Mouse (Mus musculus): Measurements from ENCODE around the gene Pdrg1.

DNA sequence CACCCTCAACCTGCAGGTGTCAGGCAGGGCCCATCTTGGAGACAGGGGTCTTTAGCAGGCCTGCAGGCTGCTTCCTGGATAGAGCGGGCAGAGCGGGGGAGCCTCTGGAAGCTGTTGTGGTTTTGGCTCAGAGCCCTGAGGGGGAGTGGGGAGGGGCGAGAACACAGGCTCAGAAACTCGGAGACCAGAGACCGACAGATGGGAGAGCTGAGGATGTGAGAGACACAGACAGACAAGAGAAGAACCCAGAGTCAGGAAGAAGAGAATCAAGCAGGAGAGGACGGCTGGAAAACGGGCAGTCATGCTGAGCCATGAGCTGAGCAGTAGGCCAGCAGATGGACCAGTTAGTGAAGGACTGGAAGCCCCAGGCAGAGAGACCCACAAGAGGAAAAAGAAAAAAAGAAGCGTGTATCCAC is 30.7 kb upstream of the Pdrg1 start:
- no peak for TF ChIP-seq CTCF (IDR thresholded peaks at IDR 0.05; ENCODE audit: low read depth)
- no peak for TF ChIP-seq EP300 (IDR thresholded peaks at IDR 0.05; ENCODE audit: low read depth)
